Mouse (Mus musculus) spleen, postnatal 0 days (tissue): ENCODE measurements around the gene Begain. TPM values are rescaled to one million over a fixed set of nuclear protein-coding genes. Genes with fewer than 3 reads are reported as not detected.

Experiments used
- polyA plus RNA-seq: library from polyadenylated mRNA; unstranded; fragments of >200 nt; fragmentation: Nextera tagmentation; extraction: Ambion mirVana; gene quantifications from 2 replicates; pipeline ENCODE4 v1.2.1, GENCODE M21; 2015

Begain gene
- 0.60 and 0.99 TPM in 2 replicates for polyA plus RNA-seq

DNA sequence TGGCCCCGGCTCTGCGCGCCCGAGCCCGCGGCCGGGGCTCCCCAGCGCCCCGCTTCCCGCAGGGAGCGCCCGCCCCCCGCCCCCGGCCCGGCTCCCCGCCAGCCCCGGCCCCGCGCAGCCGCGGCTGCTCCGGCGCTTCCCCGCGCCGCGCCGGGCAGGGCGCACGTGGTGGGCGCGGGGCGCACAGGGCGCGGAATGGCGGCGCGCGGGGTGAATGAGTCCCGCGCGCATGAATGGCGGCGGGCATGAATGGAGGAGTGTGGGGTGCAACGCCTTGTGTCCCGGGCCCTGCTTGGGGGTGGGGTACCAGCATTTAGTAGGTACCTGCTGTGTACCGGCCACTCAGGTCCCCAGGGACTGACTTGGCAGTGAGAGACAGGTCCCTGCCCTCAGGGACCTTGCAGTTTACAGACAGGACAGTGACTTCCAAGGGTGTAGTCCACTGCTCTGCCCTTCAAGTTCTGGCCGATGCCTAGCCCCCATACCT, at the start of gene Begain:
Begain (minus strand) TSS at position 51 of the 487 bp plus-strand sequence.

Other genes starting within 250 kb of the Begain start
- 1.3 and 1.4 TPM in 2 replicates for gene Slc25a29, start 232.3 kb downstream of the Begain start, polyA plus RNA-seq
- 1.8 and 3.2 TPM in 2 replicates for gene Slc25a47, start 232.2 kb downstream of the Begain start, polyA plus RNA-seq
- 3.3 and 3.8 TPM in 2 replicates for gene Wdr25, start 174.6 kb downstream of the Begain start, polyA plus RNA-seq
- gene Wars, start 174.0 kb downstream of the Begain start, polyA plus RNA-seq, result 25.2 and 28.2 TPM in 2 replicates